Mouse (Mus musculus) embryonic facial prominence, embryonic 11.5 days (tissue): ENCODE results near the gene Gm9918. TPM values are rescaled to one million over a fixed set of nuclear protein-coding genes. Genes with fewer than 3 reads are reported as not detected.
A peak's percentile ranks its signal among the peaks of the same experiment; 100 is the strongest.

Experiments used
- ATAC-seq: fragments of 200-750 bp; cut with Nextera tagmentation; replicated peaks from 2 replicates; pipeline ENCODE4 v1.8.0; 2017; ENCODE audit warnings: low read depth; ENCODE audit not compliant: insufficient number of reproducible peaks, low FRiP score, low TSS enrichment
- DNase-seq: peaks from one replicate; pipeline ENCODE4 v3.0.0-alpha.2; 2015; ENCODE audit warnings: low spot score
- H3K27ac ChIP-seq: fragments of 300-500 bp; sonication (generic); replicated peaks from 2 replicates; pipeline ENCODE4 v1.5.1; 2014; ENCODE audit warnings: mild to moderate bottlenecking, low read depth, low read length, control low read depth
- H3K27me3 ChIP-seq: fragments of 300-500 bp; sonication (generic); 2 replicates; pipeline ENCODE4 v1.6.1; 2014; ENCODE audit warnings: mild to moderate bottlenecking, low read length, moderate library complexity, mixed read lengths; ENCODE audit not compliant: control insufficient read depth, insufficient read depth
- H3K36me3 ChIP-seq: fragments of 300-500 bp; sonication (generic); replicated peaks from 2 replicates; pipeline ENCODE4 v1.6.1; 2014; ENCODE audit warnings: low read depth, mild to moderate bottlenecking, low read length, moderate library complexity, mixed read lengths; ENCODE audit not compliant: control insufficient read depth, insufficient read depth
- H3K4me1 ChIP-seq: fragments of 300-500 bp; sonication (generic); 2 replicates; pipeline ENCODE4 v1.6.1; 2014; ENCODE audit warnings: low read length, mixed read lengths; ENCODE audit not compliant: control insufficient read depth, insufficient read depth
- H3K4me2 ChIP-seq: fragments of 300-500 bp; sonication (generic); 2 replicates; pipeline ENCODE4 v1.6.1; 2014; ENCODE audit warnings: low read depth, mild to moderate bottlenecking, control low read depth, low read length, moderate library complexity
- H3K4me3 ChIP-seq: fragments of 300-500 bp; sonication (generic); 2 replicates; pipeline ENCODE4 v1.5.1; 2014; ENCODE audit warnings: low read depth, low read length, control low read depth
- H3K9ac ChIP-seq: fragments of 300-500 bp; sonication (generic); replicated peaks from 2 replicates; pipeline ENCODE4 v1.6.1; 2014; ENCODE audit warnings: mild to moderate bottlenecking, control low read depth, low read length
- H3K9me3 ChIP-seq: fragments of 300-500 bp; sonication (generic); replicated peaks from 2 replicates; pipeline ENCODE4 v1.6.1; 2016; ENCODE audit warnings: mild to moderate bottlenecking, low read length, inconsistent platforms, mixed read lengths; ENCODE audit not compliant: control insufficient read depth
- WGBS: fragments of 180-500 bp; shearing (Covaris S2); extraction: QIAGEN DNeasy Blood & Tissue Kit; methylation state at CpG from one replicate; pipeline ENCODE4 v1.1.7; 2014; 5-methylcytosine and 5-hydroxymethylcytosine counted together
- polyA plus RNA-seq: library from polyadenylated mRNA; unstranded; fragments of >200 nt; fragmentation: Nextera tagmentation; extraction: Ambion mirVana; gene quantifications from 2 replicates; pipeline ENCODE4 v1.2.1, GENCODE M21; 2014

Gene Gm9918
- polyA plus RNA-seq, 1 experiment from 2014 or later: 0.58 TPM

DNA sequence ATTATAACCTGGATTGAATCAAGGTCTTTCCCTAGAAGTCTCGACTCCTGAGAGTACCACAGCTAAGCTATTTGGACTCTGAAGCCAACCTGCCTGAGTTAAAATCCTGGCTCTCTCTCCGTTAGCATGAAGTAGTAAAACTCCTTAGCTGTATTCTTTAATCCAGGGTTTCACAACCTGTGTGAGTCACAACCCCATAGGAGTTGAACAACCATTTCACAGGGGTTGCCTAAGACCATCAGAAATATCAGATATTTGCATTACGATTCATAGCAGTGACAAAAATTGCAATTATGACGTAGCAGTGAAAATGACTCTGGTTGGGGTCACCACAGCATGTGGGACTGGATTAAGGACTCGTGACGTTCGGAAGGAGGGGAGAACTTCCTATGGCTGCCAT lies 37.6 kb upstream of the Gm9918 start:
- ATAC-seq (no peak), DNase-seq (no peak)
- no peaks in the 10 kb centered on the region for H3K27me3 ChIP-seq
- H3K4me3 ChIP-seq: no peak overlapping the region
- no peak overlapping the region for H3K9ac ChIP-seq
- H3K27ac ChIP-seq: no peak overlapping the region
- H3K4me2 ChIP-seq: no peak overlapping the region
- no peaks in the 10 kb centered on the region for H3K4me1 ChIP-seq
- H3K9me3 ChIP-seq: no peaks in the 10 kb centered on the region
- H3K36me3 ChIP-seq: no peaks in the 10 kb centered on the region
- WGBS: 86% methylated on average over 7 of the region's 7 CpGs

DNA sequence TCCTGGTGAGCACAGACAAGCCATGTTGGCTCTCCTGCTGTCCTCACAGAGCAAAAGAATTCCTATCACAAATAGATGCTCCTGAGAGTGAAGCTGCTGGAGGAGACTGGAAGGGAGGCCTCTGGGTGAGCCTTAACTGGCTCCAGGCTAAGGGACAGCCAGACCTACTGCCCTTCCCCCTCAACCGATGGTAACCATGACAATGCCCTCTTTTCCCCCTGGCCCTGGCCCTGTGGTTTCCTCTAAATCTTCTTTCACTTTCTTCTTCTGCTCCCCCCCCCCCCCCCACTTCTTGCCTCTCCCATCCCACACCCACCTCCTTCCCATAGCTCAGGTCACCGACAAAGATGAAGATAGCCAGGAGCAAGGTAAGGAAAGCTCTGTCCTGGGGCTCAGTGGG lies 36.5 kb upstream of the Gm9918 start:
- no peak overlapping the region for H3K4me2 ChIP-seq
- DNase-seq (no peak), ATAC-seq (no peak)
- H3K27ac ChIP-seq: no peak overlapping the region
- no peak overlapping the region for H3K4me3 ChIP-seq
- WGBS: 29% methylated on average over 2 of the region's 2 CpGs
- H3K4me1 ChIP-seq: no peaks in the 10 kb centered on the region
- no peaks in the 10 kb centered on the region for H3K9me3 ChIP-seq
- no peaks in the 10 kb centered on the region for H3K27me3 ChIP-seq
- H3K9ac ChIP-seq: no peak overlapping the region
- peaks cover 3% of the 10 kb centered on the region for H3K36me3 ChIP-seq

DNA sequence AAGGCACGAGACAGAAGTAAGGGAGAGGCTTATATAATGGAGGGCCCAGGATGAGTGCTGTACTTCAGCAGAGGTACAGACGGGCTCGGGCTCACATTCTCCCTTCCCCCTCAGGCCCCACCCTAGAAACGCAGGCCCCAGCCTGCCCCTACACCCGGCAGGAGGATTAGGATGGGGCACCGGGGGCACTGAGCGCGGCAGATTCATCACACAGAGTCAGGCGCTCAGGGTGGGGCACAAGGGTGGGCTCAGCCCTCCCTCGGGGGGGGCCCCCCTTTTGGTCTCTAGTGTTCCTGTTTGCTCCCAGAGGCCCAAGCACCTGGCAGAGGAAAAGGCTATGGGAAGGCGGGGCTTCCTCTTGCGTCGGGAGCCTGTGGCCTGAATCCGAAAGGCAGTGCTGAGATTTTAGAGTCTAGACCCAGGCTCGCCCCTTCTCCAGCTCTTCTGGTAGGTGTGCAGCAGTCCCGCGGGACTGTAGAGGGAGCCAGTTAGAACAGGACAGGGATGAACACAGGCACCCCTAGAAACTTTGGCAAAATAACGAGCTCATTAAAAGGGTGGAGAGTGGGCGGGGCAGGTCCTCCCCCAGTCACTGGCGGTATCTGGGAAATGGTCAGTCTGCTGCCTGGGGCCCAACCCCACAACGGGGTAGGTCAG lies 34.9 kb upstream of the Gm9918 start:
- Histone ChIP-seq H3K9ac (no peak overlapping the region; the same call in 1 of the 2 replicates), H3K27me3 (no peaks in the 10 kb centered on the region), H3K4me3 (no peak overlapping the region), H3K27ac (no peak overlapping the region), H3K9me3 (no peaks in the 10 kb centered on the region), H3K36me3 (peaks cover 3% of the 10 kb centered on the region), H3K4me2 (no peak overlapping the region), H3K4me1 (no peaks in the 10 kb centered on the region)
- ATAC-seq (peak; percentile 25), DNase-seq (peak; percentile 51)
- WGBS: 38% methylated on average over 21 of the region's 21 CpGs

DNA sequence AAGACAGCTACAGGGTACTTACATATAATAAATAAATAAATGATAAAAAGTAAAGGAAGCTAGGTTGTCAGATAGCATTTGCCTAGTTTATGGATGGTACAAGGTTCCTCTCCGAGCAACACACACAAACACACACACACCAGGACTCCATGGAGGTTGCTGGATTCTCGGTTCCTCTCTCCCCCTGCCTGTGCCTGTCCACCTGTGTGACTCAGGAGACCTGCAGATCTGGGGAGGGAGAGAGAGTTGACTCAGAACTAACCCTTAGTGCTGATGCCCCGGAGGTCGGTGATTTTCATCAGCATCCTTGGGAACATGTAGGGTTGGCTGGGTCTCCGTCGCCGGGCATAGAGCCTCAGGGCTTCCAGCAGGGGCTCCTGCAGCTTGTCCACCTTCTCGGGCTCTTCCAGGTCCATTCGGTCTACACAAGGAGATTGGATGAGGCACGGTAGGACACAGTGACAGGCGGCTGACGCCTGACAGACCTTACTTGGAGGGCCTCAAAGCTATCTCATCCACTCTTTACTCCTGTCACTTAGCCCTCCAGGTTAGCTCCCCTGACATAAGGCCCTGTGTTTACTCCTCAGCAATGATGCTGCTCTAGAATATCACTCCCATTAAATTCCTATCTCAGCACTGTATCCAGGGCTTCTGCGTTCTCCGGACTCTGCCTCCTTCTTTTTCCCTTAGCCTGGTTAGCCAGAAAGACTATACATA lies 31.7 kb upstream of the Gm9918 start:
- ATAC-seq (no peak), DNase-seq (no peak)
- Histone ChIP-seq H3K27me3 (no peaks in the 10 kb centered on the region), H3K4me1 (peaks cover 10% of the 10 kb centered on the region), H3K9me3 (no peaks in the 10 kb centered on the region), H3K36me3 (peaks cover 3% of the 10 kb centered on the region), H3K4me2 (no peak overlapping the region), H3K4me3 (no peak overlapping the region), H3K27ac (no peak overlapping the region), H3K9ac (no peak overlapping the region)
- WGBS: 89% methylated on average over 14 of the region's 14 CpGs

DNA sequence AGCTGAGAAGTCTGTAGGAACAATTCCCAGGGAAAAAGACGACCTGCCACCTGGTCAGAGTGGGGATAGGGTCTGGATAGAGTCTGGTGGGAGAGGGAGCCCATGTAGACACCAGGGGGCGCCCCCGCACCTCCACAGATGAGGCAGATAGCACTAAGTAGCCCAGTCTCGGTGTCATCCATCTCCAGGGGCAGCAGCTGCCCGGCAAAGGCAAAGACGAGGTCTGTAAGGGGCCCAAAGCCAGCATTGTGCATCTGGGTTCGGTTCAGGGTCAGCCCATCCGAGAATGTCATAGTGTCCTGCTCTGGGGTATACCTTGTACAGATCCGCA lies 31.1 kb upstream of the Gm9918 start:
- DNase-seq: peak; percentile 82
- no peak; the same call in 1 of the 2 replicates for ATAC-seq
- H3K4me1 ChIP-seq: peaks cover 15% of the 10 kb centered on the region

DNA sequence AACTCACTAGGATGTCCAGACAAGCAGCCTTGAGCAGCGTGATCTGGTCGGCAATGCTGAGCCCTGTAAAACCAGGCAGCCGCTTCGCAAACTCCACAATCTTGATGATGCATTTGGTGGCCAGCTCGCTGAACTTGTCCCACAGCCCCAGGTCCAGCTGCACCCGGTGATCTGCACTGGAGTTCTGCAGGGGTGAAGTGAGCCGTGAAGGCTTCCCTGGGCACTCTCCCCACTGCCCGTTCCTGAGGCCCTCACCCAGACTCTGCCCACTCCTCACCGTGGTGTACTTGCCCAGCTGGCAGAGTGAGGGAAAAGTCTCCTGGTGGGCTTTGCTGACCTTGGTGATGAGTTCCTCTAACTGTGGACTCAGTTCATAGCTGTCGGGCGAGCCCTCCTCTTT lies 30.5 kb upstream of the Gm9918 start:
- H3K4me1 ChIP-seq: peaks cover 17% of the 10 kb centered on the region
- H3K9ac ChIP-seq: no peak overlapping the region
- H3K4me3 ChIP-seq: no peak overlapping the region
- ATAC-seq: no peak
- no peak overlapping the region for H3K27ac ChIP-seq
- WGBS: 77% methylated on average over 11 of the region's 11 CpGs
- DNase-seq: no peak
- no peaks in the 10 kb centered on the region for H3K9me3 ChIP-seq
- H3K4me2 ChIP-seq: no peak overlapping the region
- no peaks in the 10 kb centered on the region for H3K27me3 ChIP-seq
- H3K36me3 ChIP-seq: peaks cover 3% of the 10 kb centered on the region

More for the DNA sequence above, 31.1 kb upstream of the Gm9918 start:
- WGBS: 11% methylated on average over 9 of the region's 9 CpGs
- peaks cover 3% of the 10 kb centered on the region for H3K36me3 ChIP-seq
- H3K4me2 ChIP-seq: no peak overlapping the region
- no peak overlapping the region for H3K9ac ChIP-seq
- no peaks in the 10 kb centered on the region for H3K9me3 ChIP-seq
- H3K27ac ChIP-seq: no peak overlapping the region
- no peaks in the 10 kb centered on the region for H3K27me3 ChIP-seq
- H3K4me3 ChIP-seq: no peak overlapping the region

DNA sequence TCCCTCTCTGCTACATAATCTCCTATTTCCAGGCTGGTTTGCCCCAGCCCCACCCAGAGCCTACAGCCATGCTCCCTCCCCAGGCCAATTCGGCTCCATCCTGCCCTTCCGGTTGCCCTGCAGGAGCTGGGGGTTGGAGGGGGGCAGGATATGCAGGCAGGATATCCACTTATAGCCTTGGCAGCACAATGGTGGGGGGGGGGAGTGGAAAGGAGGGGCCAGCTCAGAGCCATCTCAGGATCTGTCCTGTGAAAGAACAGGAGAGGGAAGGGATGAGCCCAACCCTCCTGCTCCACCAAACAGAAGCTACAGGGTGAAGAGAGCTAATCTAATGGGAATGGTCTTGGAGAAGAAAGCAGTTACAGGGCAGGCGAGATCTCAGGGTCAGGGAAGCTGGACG lies 29.8 kb upstream of the Gm9918 start:
- Histone ChIP-seq H3K4me1 (peaks cover 17% of the 10 kb centered on the region), H3K9ac (no peak overlapping the region), H3K4me3 (no peak overlapping the region), H3K36me3 (peaks cover 3% of the 10 kb centered on the region), H3K27me3 (no peaks in the 10 kb centered on the region), H3K4me2 (no peak overlapping the region), H3K9me3 (no peaks in the 10 kb centered on the region), H3K27ac (no peak overlapping the region)
- ATAC-seq (no peak), DNase-seq (no peak)
- WGBS: 65% methylated on average over 4 of the region's 4 CpGs
